Mouse (Mus musculus) myocyte (in vitro differentiated cells): ENCODE data around the gene Spsb2.

Source experiments
- POLR2A ChIP-seq: IDR thresholded peaks from one replicate; pipeline ENCODE4 v1.6.1; 2011; ENCODE audit warnings: low read depth, mild to moderate bottlenecking, control low read depth, moderate library complexity; ENCODE audit not compliant: insufficient read length
- POLR2AphosphoS2 ChIP-seq: IDR thresholded peaks from one replicate; pipeline ENCODE4 v1.6.1; 2011; ENCODE audit warnings: low read depth, control low read depth; ENCODE audit not compliant: insufficient read length

GRCm38 (mm10) chr6:124779222-124779983 lies 29.1 kb upstream of the Spsb2 start, which contains the start of gene Lrrc23:
- TF ChIP-seq POLR2AphosphoS2, result no peak
- no peak for TF ChIP-seq POLR2A
